Comparison of ENCODE assay signal across 8 mouse cellular contexts in the genomic region with DNA sequence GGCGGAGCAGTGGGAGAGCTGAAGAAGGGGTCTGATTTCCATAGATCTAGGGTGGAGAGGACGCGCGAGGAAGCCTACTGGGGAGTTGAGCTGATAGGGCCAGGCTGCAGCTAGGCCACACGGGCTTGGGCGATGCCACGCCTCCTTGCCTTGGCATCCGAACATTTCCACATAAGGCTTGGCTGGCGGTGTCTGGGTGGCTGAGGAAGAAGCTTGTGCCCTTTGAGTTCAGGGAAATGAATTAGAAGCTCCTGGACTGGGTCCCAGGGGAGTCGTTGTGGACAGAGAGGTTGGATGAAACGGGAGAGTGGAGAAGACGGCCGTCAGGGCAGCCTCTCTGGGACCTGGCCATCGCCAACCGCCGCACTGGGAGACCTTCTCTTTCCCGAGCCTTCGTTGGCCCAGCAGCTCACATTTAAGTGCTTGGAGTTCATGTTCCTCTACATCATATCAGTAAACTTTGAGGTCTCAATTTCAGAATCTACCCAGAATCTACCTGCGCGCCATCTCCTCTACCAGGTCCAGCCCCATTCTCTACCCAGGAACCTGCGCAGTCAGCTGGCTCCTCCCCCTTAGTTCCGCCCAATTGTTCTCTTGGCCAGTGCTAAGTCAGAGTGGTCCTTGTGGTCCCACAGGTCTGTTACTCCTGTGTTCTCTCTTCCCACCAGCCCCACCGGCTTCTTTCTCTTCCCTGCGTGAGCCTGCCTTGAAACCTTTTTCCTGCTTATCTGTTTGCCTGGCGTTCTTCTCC. TPM values are rescaled to one million over a fixed set of nuclear protein-coding genes. Genes with fewer than 3 reads are reported as not detected.
DNase-seq lines count a peak whose midpoint lies in the region; ATAC-seq and TF ChIP-seq lines count a peak whose summit lies in the region.

No protein-coding gene starts in this region.

- peak; percentile 64 for DNase-seq in adrenal gland, adult 8-10 months
- DNase-seq in lung, embryonic 14.5 days, result peak; percentile 63
- DNase-seq in yolk sac, embryonic 10.5 days (ENCODE audit: low spot score), result no peak

- H3K9me3 ChIP-seq in ES-Bruce4 (replicated peaks; ENCODE audit: control insufficient read depth, insufficient read depth, low read length, poor library complexity, severe bottlenecking), result no peaks in the 10 kb centered on the region
- H3K9me3 ChIP-seq in embryonic facial prominence, embryonic 13.5 days, result no peaks in the 10 kb centered on the region
- no peaks in the 10 kb centered on the region for H3K9me3 ChIP-seq in heart, embryonic 14.5 days (ENCODE audit: control insufficient read depth, low read length)
- no peaks in the 10 kb centered on the region for H3K9me3 ChIP-seq in kidney, embryonic 16.5 days (ENCODE audit: low read length)
- no peaks in the 10 kb centered on the region for H3K9me3 ChIP-seq in lung, embryonic 14.5 days (ENCODE audit: low read depth, low read length)
- H3K9me3 ChIP-seq in neural tube, embryonic 14.5 days (ENCODE audit: control insufficient read depth, low read length), result no peaks in the 10 kb centered on the region

- TF ChIP-seq EP300 in ES-Bruce4 (IDR thresholded peaks at IDR 0.05; ENCODE audit: insufficient read depth, low read depth, low read length), result no peak

- ATAC-seq in embryonic facial prominence, embryonic 13.5 days (ENCODE audit: insufficient number of reproducible peaks, insufficient read depth, low FRiP score, low TSS enrichment, low read depth), result no peak; the same call in 1 of the 2 replicates
- peak; percentile 52 for ATAC-seq in heart, embryonic 14.5 days (ENCODE audit: insufficient number of reproducible peaks, insufficient read depth, low FRiP score, low read depth)
- peak; percentile 67; the same call in 1 of the 2 replicates for ATAC-seq in kidney, embryonic 16.5 days (ENCODE audit: low FRiP score, low TSS enrichment)
- ATAC-seq in lung, embryonic 14.5 days (ENCODE audit: insufficient read depth), result peak; percentile 50; the same call in 1 of the 2 replicates
- peak; percentile 48; the same call in 1 of the 2 replicates for ATAC-seq in neural tube, embryonic 14.5 days (ENCODE audit: low read depth)

- H3K27ac ChIP-seq in ES-Bruce4 (ENCODE audit: insufficient read depth, low read length), result no peak overlapping the region
- no peak overlapping the region for H3K27ac ChIP-seq in embryonic facial prominence, embryonic 13.5 days
- H3K27ac ChIP-seq in heart, embryonic 14.5 days (replicated peaks in 1 of 2; ENCODE audit: control insufficient read depth in 1 of 2, insufficient read depth in 1 of 2, low read depth in 2 of 2, low read length in 2 of 2), result peak overlapping the region; percentile 9 to 44; a peak in 1 of 4 replicates
- H3K27ac ChIP-seq in kidney, embryonic 16.5 days (ENCODE audit: low read length), result peak overlapping the region; percentile 40; the same call in 1 of the 2 replicates
- peak overlapping the region; percentile 67; the same call in 1 of the 2 replicates for H3K27ac ChIP-seq in lung, embryonic 14.5 days (ENCODE audit: low read depth)
- no peak overlapping the region for H3K27ac ChIP-seq in neural tube, embryonic 14.5 days (ENCODE audit: low read depth, low read length)

- H3K9ac ChIP-seq in ES-Bruce4 (ENCODE audit: low read depth, poor library complexity, severe bottlenecking), result peak overlapping the region; percentile 61
- H3K9ac ChIP-seq in embryonic facial prominence, embryonic 13.5 days, result peak overlapping the region; percentile 62
- peak overlapping the region; percentile 67 for H3K9ac ChIP-seq in heart, embryonic 14.5 days (ENCODE audit: low read length)
- H3K9ac ChIP-seq in kidney, embryonic 16.5 days (replicated peaks; ENCODE audit: low read length), result peak overlapping the region; percentile 58
- peak overlapping the region; percentile 9; the same call in 1 of the 2 replicates for H3K9ac ChIP-seq in lung, embryonic 14.5 days
- H3K9ac ChIP-seq in neural tube, embryonic 14.5 days (replicated peaks; ENCODE audit: low read depth, low read length), result no peak overlapping the region

- H3K36me3 ChIP-seq in ES-Bruce4 (ENCODE audit: control insufficient read depth, insufficient read depth, low read length, poor library complexity, severe bottlenecking), result no peaks in the 10 kb centered on the region
- H3K36me3 ChIP-seq in embryonic facial prominence, embryonic 13.5 days, result no peaks in the 10 kb centered on the region
- H3K36me3 ChIP-seq in heart, embryonic 14.5 days (ENCODE audit: control insufficient read depth, insufficient read depth, low read length), result no peaks in the 10 kb centered on the region
- no peaks in the 10 kb centered on the region for H3K36me3 ChIP-seq in kidney, embryonic 16.5 days (ENCODE audit: insufficient read depth, low read length)
- no peaks in the 10 kb centered on the region for H3K36me3 ChIP-seq in lung, embryonic 14.5 days (ENCODE audit: insufficient read depth)
- no peaks in the 10 kb centered on the region for H3K36me3 ChIP-seq in neural tube, embryonic 14.5 days (ENCODE audit: control insufficient read depth, insufficient read depth, low read length)

- H3K27me3 ChIP-seq in ES-Bruce4 (ENCODE audit: control insufficient read depth, insufficient read depth, low read length, poor library complexity, severe bottlenecking), result no peaks in the 10 kb centered on the region
- peaks cover 3% of the 10 kb centered on the region; the same call in 1 of the 2 replicates for H3K27me3 ChIP-seq in embryonic facial prominence, embryonic 13.5 days
- no peaks in the 10 kb centered on the region for H3K27me3 ChIP-seq in heart, embryonic 14.5 days (ENCODE audit: control insufficient read depth, insufficient read depth, low read length)
- H3K27me3 ChIP-seq in kidney, embryonic 16.5 days (ENCODE audit: insufficient read depth, low read length), result no peaks in the 10 kb centered on the region
- H3K27me3 ChIP-seq in lung, embryonic 14.5 days (ENCODE audit: insufficient read depth, low read length), result no peaks in the 10 kb centered on the region
- H3K27me3 ChIP-seq in neural tube, embryonic 14.5 days (ENCODE audit: control insufficient read depth, insufficient read depth, low read length), result no peaks in the 10 kb centered on the region; the same call in 1 of the 2 replicates

- WGBS in embryonic facial prominence, embryonic 13.5 days, result 8% methylated on average over 25 of the region's 25 CpGs
- WGBS in heart, embryonic 14.5 days, result 3% methylated on average over 25 of the region's 25 CpGs
- WGBS in kidney, embryonic 16.5 days, result 6% methylated on average over 25 of the region's 25 CpGs
- WGBS in lung, embryonic 14.5 days, result 15% methylated on average over 25 of the region's 25 CpGs
- WGBS in neural tube, embryonic 14.5 days, result 7% methylated on average over 25 of the region's 25 CpGs

- no peak for TF ChIP-seq CTCF in ES-Bruce4 (IDR thresholded peaks at IDR 0.05; ENCODE audit: low read depth, low read length)
- no peak for TF ChIP-seq CTCF in lung, embryonic 14.5 days (IDR thresholded peaks at IDR 0.05; ENCODE audit: low read depth)

- H3K4me3 ChIP-seq in ES-Bruce4 (ENCODE audit: low read depth, low read length), result peak overlapping the region; percentile 66
- peak overlapping the region; percentile 43 for H3K4me3 ChIP-seq in embryonic facial prominence, embryonic 13.5 days
- H3K4me3 ChIP-seq in heart, embryonic 14.5 days (ENCODE audit: control insufficient read depth in 1 of 2, insufficient read depth in 1 of 2, low read depth in 1 of 2, low read length in 2 of 2), result peak overlapping the region; percentile 50 to 54
- H3K4me3 ChIP-seq in kidney, embryonic 16.5 days (ENCODE audit: low read length), result peak overlapping the region; percentile 48
- peak overlapping the region; percentile 29 for H3K4me3 ChIP-seq in lung, embryonic 14.5 days (ENCODE audit: low read depth, low read length)
- H3K4me3 ChIP-seq in neural tube, embryonic 14.5 days (ENCODE audit: low read depth, low read length), result peak overlapping the region; percentile 22

- H3K4me1 ChIP-seq in ES-Bruce4 (ENCODE audit: control insufficient read depth, insufficient read depth, low read length), result peaks cover 2% of the 10 kb centered on the region
- peaks cover 11% of the 10 kb centered on the region; the same call in 1 of the 2 replicates for H3K4me1 ChIP-seq in embryonic facial prominence, embryonic 13.5 days
- peaks cover 7 to 13% of the 10 kb centered on the region in 2 experiments; a peak in 3 of 4 replicates for H3K4me1 ChIP-seq in heart, embryonic 14.5 days (ENCODE audit: control insufficient read depth in 2 of 2, insufficient read depth in 2 of 2, low read length in 2 of 2)
- peaks cover 19% of the 10 kb centered on the region for H3K4me1 ChIP-seq in kidney, embryonic 16.5 days (ENCODE audit: insufficient read depth, low read length)
- H3K4me1 ChIP-seq in lung, embryonic 14.5 days (ENCODE audit: insufficient read depth), result peaks cover 5% of the 10 kb centered on the region; the same call in 1 of the 2 replicates
- H3K4me1 ChIP-seq in neural tube, embryonic 14.5 days (ENCODE audit: control insufficient read depth, insufficient read depth, low read length), result no peaks in the 10 kb centered on the region

- TF ChIP-seq POLR2A in ES-Bruce4 (IDR thresholded peaks at IDR 0.05; ENCODE audit: insufficient read depth, low read length), result peak; percentile 87

- peak overlapping the region; percentile 73 for H3K4me2 ChIP-seq in embryonic facial prominence, embryonic 13.5 days
- H3K4me2 ChIP-seq in heart, embryonic 14.5 days (ENCODE audit: low read length), result peak overlapping the region; percentile 88
- H3K4me2 ChIP-seq in kidney, embryonic 16.5 days (replicated peaks; ENCODE audit: low read depth, low read length), result peak overlapping the region; percentile 62
- H3K4me2 ChIP-seq in lung, embryonic 14.5 days, result peak overlapping the region; percentile 60
- H3K4me2 ChIP-seq in neural tube, embryonic 14.5 days (ENCODE audit: low read depth, low read length), result peak overlapping the region; percentile 44

RNA-seq across cellular contexts. Expression of a gene that starts 31.8 kb away (rescaled TPM):
- polyA plus RNA-seq in ES-Bruce4 (2011; ENCODE audit: insufficient read depth, insufficient read length, low read depth, missing spikeins), result 16.8 and 17.5 TPM in 2 replicates
- total RNA-seq in adrenal gland, adult 8-10 months (2022), result 10 to 100 TPM; 21.8 to 45.5 (median 35.2) TPM
- 27.1 and 27.7 TPM in 2 replicates for polyA plus RNA-seq in embryonic facial prominence, embryonic 13.5 days (2015; fragmentation: Nextera tagmentation; extraction: Ambion mirVana)
- polyA plus RNA-seq in heart, embryonic 14.5 days (2014; fragmentation: Nextera tagmentation; extraction: Ambion mirVana), result 35.6 and 35.9 TPM in 2 replicates
- polyA plus RNA-seq in kidney, embryonic 16.5 days (2015; fragmentation: Nextera tagmentation; extraction: Ambion mirVana), result 40.7 and 42.5 TPM in 2 replicates
- 56.9 and 57.0 TPM in 2 replicates for polyA plus RNA-seq in lung, embryonic 14.5 days (2014; fragmentation: Nextera tagmentation; extraction: Ambion mirVana)
- 8.8 and 13.5 TPM in 2 replicates for polyA plus RNA-seq in neural tube, embryonic 14.5 days (2014; fragmentation: Nextera tagmentation; extraction: Ambion mirVana)

RNA-seq across cellular contexts. Expression of a gene that starts 57.9 kb away (rescaled TPM):
- polyA plus RNA-seq in ES-Bruce4 (2011; ENCODE audit: insufficient read depth, insufficient read length, low read depth, missing spikeins), result 117 and 121 TPM in 2 replicates
- total RNA-seq in adrenal gland, adult 8-10 months (2022), result 10 to 100 TPM; 15.4 to 28.6 (median 20.7) TPM
- 131 and 148 TPM in 2 replicates for polyA plus RNA-seq in embryonic facial prominence, embryonic 13.5 days (2015; fragmentation: Nextera tagmentation; extraction: Ambion mirVana)
- polyA plus RNA-seq in heart, embryonic 14.5 days (2014; fragmentation: Nextera tagmentation; extraction: Ambion mirVana), result 114 and 119 TPM in 2 replicates
- 197 and 211 TPM in 2 replicates for polyA plus RNA-seq in kidney, embryonic 16.5 days (2015; fragmentation: Nextera tagmentation; extraction: Ambion mirVana)
- polyA plus RNA-seq in lung, embryonic 14.5 days (2014; fragmentation: Nextera tagmentation; extraction: Ambion mirVana), result 184 and 199 TPM in 2 replicates
- polyA plus RNA-seq in neural tube, embryonic 14.5 days (2014; fragmentation: Nextera tagmentation; extraction: Ambion mirVana), result 82.6 and 83.3 TPM in 2 replicates

Comparison
In these comparisons a context has a peak if more than half of its experiments do, and no peak if none do; other contexts are left out.
1. H3K27ac ChIP-seq: peak in heart, embryonic 14.5 days (2 of 2), kidney, embryonic 16.5 days (single experiment) and lung, embryonic 14.5 days (single experiment); none in ES-Bruce4 (single experiment), embryonic facial prominence, embryonic 13.5 days (single experiment) and neural tube, embryonic 14.5 days (single experiment).
2. Peak in every context shown above with its lines, with median percentiles within 50 percentile points of each other: H3K4me3 ChIP-seq and H3K4me2 ChIP-seq.